Mouse (Mus musculus): Measurements from ENCODE around the gene Pitpnm3. TPM values are rescaled to one million over a fixed set of nuclear protein-coding genes. Genes with fewer than 3 reads are reported as not detected.

The Pitpnm3 gene
- total RNA-seq, 2 experiments from 2014 or later: not detected

GRCm38 (mm10) chr11:72140198-72140597 is 4.6 kb upstream of the Pitpnm3 start:
- no peak for ATAC-seq (replicated peaks; ENCODE audit: low FRiP score, poor library complexity, severe bottlenecking)

GRCm38 (mm10) chr11:72136231-72136982 is 829 bp upstream of the Pitpnm3 start:
- no peak for ATAC-seq (replicated peaks; ENCODE audit: low FRiP score, poor library complexity, severe bottlenecking)

GRCm38 (mm10) chr11:72134536-72135382 is 819 bp downstream of the Pitpnm3 start:
- ATAC-seq (replicated peaks; ENCODE audit: low FRiP score, poor library complexity, severe bottlenecking): no peak

GRCm38 (mm10) chr11:72133075-72133474 is 2.5 kb downstream of the Pitpnm3 start:
- no peak for ATAC-seq (replicated peaks; ENCODE audit: low FRiP score, poor library complexity, severe bottlenecking)

GRCm38 (mm10) chr11:72132266-72132665 is 3.3 kb downstream of the Pitpnm3 start:
- no peak for ATAC-seq (replicated peaks; ENCODE audit: low FRiP score, poor library complexity, severe bottlenecking)

GRCm38 (mm10) chr11:72131697-72132096 is 3.9 kb downstream of the Pitpnm3 start:
- no peak for ATAC-seq (replicated peaks; ENCODE audit: low FRiP score, poor library complexity, severe bottlenecking)

- no peak for ATAC-seq (replicated peaks; ENCODE audit: low FRiP score, poor library complexity, severe bottlenecking)
Measured at GRCm38 (mm10) chr11:72130905-72131304, 4.7 kb downstream of the Pitpnm3 start.

GRCm38 (mm10) chr11:72130472-72130871 is 5.1 kb downstream of the Pitpnm3 start:
- no peak for ATAC-seq (replicated peaks; ENCODE audit: low FRiP score, poor library complexity, severe bottlenecking)

GRCm38 (mm10) chr11:72130021-72130420 is 5.6 kb downstream of the Pitpnm3 start:
- ATAC-seq (replicated peaks; ENCODE audit: low FRiP score, poor library complexity, severe bottlenecking): no peak

- no peak for ATAC-seq (replicated peaks; ENCODE audit: low FRiP score, poor library complexity, severe bottlenecking)
Measured at GRCm38 (mm10) chr11:72129032-72129894, 6.3 kb downstream of the Pitpnm3 start.

- no peak for ATAC-seq (replicated peaks; ENCODE audit: low FRiP score, poor library complexity, severe bottlenecking)
Measured at GRCm38 (mm10) chr11:72127450-72128189, 8.0 kb downstream of the Pitpnm3 start.

GRCm38 (mm10) chr11:72125781-72126180 is 9.8 kb downstream of the Pitpnm3 start:
- no peak for ATAC-seq (replicated peaks; ENCODE audit: low FRiP score, poor library complexity, severe bottlenecking)

GRCm38 (mm10) chr11:72123531-72123930 is 12.0 kb downstream of the Pitpnm3 start:
- ATAC-seq (replicated peaks; ENCODE audit: low FRiP score, poor library complexity, severe bottlenecking): no peak

GRCm38 (mm10) chr11:72120354-72120753 is 15.2 kb downstream of the Pitpnm3 start:
- ATAC-seq (replicated peaks; ENCODE audit: low FRiP score, poor library complexity, severe bottlenecking): no peak

GRCm38 (mm10) chr11:72118630-72119029 is 16.9 kb downstream of the Pitpnm3 start:
- no peak for ATAC-seq (replicated peaks; ENCODE audit: low FRiP score, poor library complexity, severe bottlenecking)

- no peak for ATAC-seq (replicated peaks; ENCODE audit: low FRiP score, poor library complexity, severe bottlenecking)
Measured at GRCm38 (mm10) chr11:72113296-72113695, 22.3 kb downstream of the Pitpnm3 start.

- ATAC-seq (replicated peaks; ENCODE audit: low FRiP score, poor library complexity, severe bottlenecking): no peak
Measured at GRCm38 (mm10) chr11:72110726-72111125, 24.9 kb downstream of the Pitpnm3 start.

- ATAC-seq (replicated peaks; ENCODE audit: low FRiP score, poor library complexity, severe bottlenecking): no peak
Measured at GRCm38 (mm10) chr11:72104223-72104622, 31.4 kb downstream of the Pitpnm3 start.

- no peak for ATAC-seq (replicated peaks; ENCODE audit: low FRiP score, poor library complexity, severe bottlenecking)
Measured at GRCm38 (mm10) chr11:72103530-72103929, 32.0 kb downstream of the Pitpnm3 start.

Data from erythroid progenitor cell, adult 5-6 weeks (primary cell).